Comparison of ENCODE assay signal across 9 mouse cellular contexts in the genomic region with DNA sequence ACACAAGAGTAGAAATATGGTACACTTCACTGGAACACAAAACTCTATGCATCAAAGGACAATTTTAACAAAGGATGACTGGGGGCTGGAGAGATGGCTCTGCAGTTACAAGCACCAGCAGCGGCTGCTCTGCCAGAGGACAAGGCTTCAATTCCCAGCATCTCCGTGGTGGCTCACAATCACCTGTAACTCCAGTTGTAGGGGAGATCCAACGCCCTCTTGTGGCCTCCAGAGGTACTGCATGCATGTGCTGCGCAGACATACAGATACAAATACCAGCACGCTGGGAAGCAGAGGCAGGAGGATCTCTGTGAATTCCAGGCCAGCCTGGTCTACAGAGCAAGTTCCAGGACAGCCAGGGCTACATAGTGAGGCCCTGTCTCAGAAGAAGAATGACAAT. TPM values are rescaled to one million over a fixed set of nuclear protein-coding genes. Genes with fewer than 3 reads are reported as not detected.
DNase-seq lines count a peak whose midpoint lies in the region; ATAC-seq and TF ChIP-seq lines count a peak whose summit lies in the region.
"Had no signal": no experiment of that assay in that cellular context is flagged by ENCODE, and none has a peak within 500 bp of the region (broad histone marks: within the 10 kb centered on the region; RNA-seq: fewer than 3 reads in every experiment).

No protein-coding gene starts in this region.

- no peaks in the 10 kb centered on the region for H3K9me3 ChIP-seq in forebrain, embryonic 12.5 days
- H3K9me3 ChIP-seq in forebrain, embryonic 14.5 days (replicated peaks; ENCODE audit: control insufficient read depth, low read length) = no peaks in the 10 kb centered on the region
- H3K9me3 ChIP-seq in liver, postnatal 0 days (ENCODE audit: low read length) = no peaks in the 10 kb centered on the region
- H3K9me3 ChIP-seq: limb, embryonic 13.5 days had no signal

- no peak for ATAC-seq in forebrain, embryonic 12.5 days (ENCODE audit: low FRiP score)
- ATAC-seq in forebrain, embryonic 14.5 days = no peak
- no peak for ATAC-seq in liver, postnatal 0 days

- H3K9ac ChIP-seq in forebrain, embryonic 12.5 days = no peak overlapping the region
- no peak overlapping the region for H3K9ac ChIP-seq in forebrain, embryonic 14.5 days (ENCODE audit: low read length)
- no peak overlapping the region for H3K9ac ChIP-seq in liver, postnatal 0 days (replicated peaks)
- H3K9ac ChIP-seq: limb, embryonic 13.5 days had no signal

- 58% methylated on average over 5 of the region's 5 CpGs for WGBS in forebrain, embryonic 12.5 days
- WGBS in forebrain, embryonic 14.5 days = 53% methylated on average over 5 of the region's 5 CpGs
- 69% methylated on average over 5 of the region's 5 CpGs for WGBS in thymus, adult 2 months
- WGBS in liver, postnatal 0 days (ENCODE audit: insufficient replicate concordance) = 66% methylated on average over 5 of the region's 5 CpGs

- no peak for TF ChIP-seq EP300 in liver, postnatal 0 days (IDR thresholded peaks at IDR 0.05; ENCODE audit: low read depth)

- H3K4me2 ChIP-seq in forebrain, embryonic 12.5 days = no peak overlapping the region
- H3K4me2 ChIP-seq in forebrain, embryonic 14.5 days (ENCODE audit: low read length) = no peak overlapping the region
- no peak overlapping the region for H3K4me2 ChIP-seq in liver, postnatal 0 days (ENCODE audit: low read depth, low read length)
- H3K4me2 ChIP-seq: limb, embryonic 13.5 days had no signal

- no peaks in the 10 kb centered on the region for H3K36me3 ChIP-seq in forebrain, embryonic 12.5 days (replicated peaks)
- no peaks in the 10 kb centered on the region for H3K36me3 ChIP-seq in forebrain, embryonic 14.5 days (ENCODE audit: control insufficient read depth, insufficient read depth, low read length)
- no peaks in the 10 kb centered on the region for H3K36me3 ChIP-seq in thymus, adult 2 months (ENCODE audit: control insufficient read depth, insufficient read depth, low read length)
- H3K36me3 ChIP-seq in liver, postnatal 0 days (replicated peaks; ENCODE audit: insufficient read depth, low read length) = 0 out of 2 replicates have a peak, but pooled peaks cover 3% of the 10 kb centered on the region

- H3K27me3 ChIP-seq in forebrain, embryonic 12.5 days = peaks cover 4% of the 10 kb centered on the region
- no peaks in the 10 kb centered on the region for H3K27me3 ChIP-seq in forebrain, embryonic 14.5 days (replicated peaks; ENCODE audit: control insufficient read depth, insufficient read depth, low read length)
- H3K27me3 ChIP-seq in thymus, adult 2 months (ENCODE audit: control insufficient read depth, insufficient read depth, low read length) = no peaks in the 10 kb centered on the region
- no peaks in the 10 kb centered on the region for H3K27me3 ChIP-seq in liver, postnatal 0 days (ENCODE audit: insufficient read depth, low read length)
- H3K27me3 ChIP-seq: limb, embryonic 13.5 days had no signal

- no peak for DNase-seq in forebrain, embryonic 14.5 days (ENCODE audit: low spot score)
- DNase-seq in thymus, adult 2 months = peak; percentile 22
- no peak for DNase-seq in thymus, adult 18-20 months
- DNase-seq in liver, postnatal 0 days = peak; percentile 57
- DNase-seq in thymus, postnatal 4 days = peak; percentile 60
- DNase-seq in left cerebral cortex, postnatal 10 days (ENCODE audit: extremely low spot score in 1 of 2, low spot score in 2 of 2) = no peak
- DNase-seq in layer of hippocampus, adult 9-11 months = no peak

- H3K27ac ChIP-seq in forebrain, embryonic 12.5 days = 0 out of 2 replicates have a peak overlapping the region, but pooled peaks have one; percentile 38
- no peak overlapping the region for H3K27ac ChIP-seq in forebrain, embryonic 14.5 days (ENCODE audit: low read depth, low read length)
- H3K27ac ChIP-seq in thymus, adult 2 months (ENCODE audit: control insufficient read depth, insufficient read depth, low read length) = no peak overlapping the region
- 0 out of 2 replicates have a peak overlapping the region, but pooled peaks have one; percentile 22 for H3K27ac ChIP-seq in liver, postnatal 0 days (ENCODE audit: low read depth)

- intact Hi-C loops in left cerebral cortex, postnatal 10 days (cut with DNase I) = no loop called here

- H3K4me3 ChIP-seq in forebrain, embryonic 12.5 days (replicated peaks) = no peak overlapping the region
- H3K4me3 ChIP-seq in forebrain, embryonic 14.5 days (ENCODE audit: low read depth, low read length) = no peak overlapping the region
- H3K4me3 ChIP-seq in thymus, adult 2 months (ENCODE audit: control insufficient read depth, insufficient read depth, low read length) = no peak overlapping the region
- no peak overlapping the region for H3K4me3 ChIP-seq in liver, postnatal 0 days (ENCODE audit: low read depth, low read length)
- H3K4me3 ChIP-seq: limb, embryonic 13.5 days had no signal

- no peak for TF ChIP-seq POLR2A in thymus, adult 2 months (IDR thresholded peaks at IDR 0.05; ENCODE audit: control insufficient read depth, extremely low read depth, insufficient read depth, low read length, poor library complexity)

- peak; percentile 88 for TF ChIP-seq CTCF in thymus, adult 2 months (IDR thresholded peaks at IDR 0.05; ENCODE audit: borderline replicate concordance, control insufficient read depth, extremely low read depth, insufficient read depth, low read length, poor library complexity)
- peak; percentile 94 for TF ChIP-seq CTCF in liver, postnatal 0 days (IDR thresholded peaks at IDR 0.05; ENCODE audit: low read depth)

- H3K4me1 ChIP-seq in forebrain, embryonic 12.5 days = 0 out of 2 replicates have a peak, but pooled peaks cover 6% of the 10 kb centered on the region
- H3K4me1 ChIP-seq in forebrain, embryonic 14.5 days (ENCODE audit: control insufficient read depth, insufficient read depth, low read length) = no peaks in the 10 kb centered on the region
- no peaks in the 10 kb centered on the region for H3K4me1 ChIP-seq in thymus, adult 2 months (replicated peaks; ENCODE audit: control insufficient read depth, insufficient read depth, low read length)
- peaks cover 18% of the 10 kb centered on the region for H3K4me1 ChIP-seq in liver, postnatal 0 days (ENCODE audit: insufficient read depth)

RNA-seq across cellular contexts. Expression of a gene that starts 6.7 kb away (rescaled TPM):
- 0.96 and 1.5 TPM in 2 replicates for polyA plus RNA-seq in forebrain, embryonic 12.5 days (2016; fragmentation: Nextera tagmentation; extraction: Ambion mirVana)
- 1.1 TPM in 2 replicates for polyA plus RNA-seq in forebrain, embryonic 14.5 days (2014; fragmentation: Nextera tagmentation; extraction: Ambion mirVana)
- 0.75 and 1.2 TPM in 2 replicates for polyA plus RNA-seq in thymus, adult 2 months (2012; rRNA removed)
- polyA plus RNA-seq in liver, postnatal 0 days (2015; fragmentation: Nextera tagmentation; extraction: Ambion mirVana) = 2.4 and 2.7 TPM in 2 replicates
- 1 to 10 TPM; 1.3 to 1.7 TPM for total RNA-seq in left cerebral cortex, postnatal 10 days (2021)

RNA-seq across cellular contexts. Expression of a gene that starts 9.1 kb away (rescaled TPM):
- 13.1 and 15.9 TPM in 2 replicates for polyA plus RNA-seq in forebrain, embryonic 12.5 days (2016; fragmentation: Nextera tagmentation; extraction: Ambion mirVana)
- 13.4 and 14.2 TPM in 2 replicates for polyA plus RNA-seq in forebrain, embryonic 14.5 days (2014; fragmentation: Nextera tagmentation; extraction: Ambion mirVana)
- polyA plus RNA-seq in thymus, adult 2 months (2012; rRNA removed) = 94.3 and 95.2 TPM in 2 replicates
- polyA plus RNA-seq in liver, postnatal 0 days (2015; fragmentation: Nextera tagmentation; extraction: Ambion mirVana) = 17.1 and 17.7 TPM in 2 replicates
- total RNA-seq in left cerebral cortex, postnatal 10 days (2021) = 1 to 10 TPM; 6.8 to 8.0 TPM

RNA-seq across cellular contexts. Expression of a gene that starts 45.9 kb away (rescaled TPM):
- polyA plus RNA-seq in forebrain, embryonic 12.5 days (2016; fragmentation: Nextera tagmentation; extraction: Ambion mirVana) = 284 and 305 TPM in 2 replicates
- polyA plus RNA-seq in forebrain, embryonic 14.5 days (2014; fragmentation: Nextera tagmentation; extraction: Ambion mirVana) = 128 and 152 TPM in 2 replicates
- polyA plus RNA-seq in thymus, adult 2 months (2012; rRNA removed) = 91.8 and 101 TPM in 2 replicates
- 47.8 and 62.4 TPM in 2 replicates for polyA plus RNA-seq in liver, postnatal 0 days (2015; fragmentation: Nextera tagmentation; extraction: Ambion mirVana)
- total RNA-seq in left cerebral cortex, postnatal 10 days (2021) = 100 to 1,000 TPM; 131 to 139 TPM

RNA-seq across cellular contexts. Expression of a gene that starts 52.9 kb away (rescaled TPM):
- polyA plus RNA-seq in forebrain, embryonic 12.5 days (2016; fragmentation: Nextera tagmentation; extraction: Ambion mirVana) = 42.8 and 48.5 TPM in 2 replicates
- polyA plus RNA-seq in forebrain, embryonic 14.5 days (2014; fragmentation: Nextera tagmentation; extraction: Ambion mirVana) = 22.2 and 25.1 TPM in 2 replicates
- 36.5 and 43.1 TPM in 2 replicates for polyA plus RNA-seq in thymus, adult 2 months (2012; rRNA removed)
- 11.3 and 12.1 TPM in 2 replicates for polyA plus RNA-seq in liver, postnatal 0 days (2015; fragmentation: Nextera tagmentation; extraction: Ambion mirVana)
- total RNA-seq in left cerebral cortex, postnatal 10 days (2021) = 10 to 100 TPM; 18.6 to 25.9 TPM

Comparison
In these comparisons a context has a peak if more than half of its experiments do, and no peak if none do; other contexts are left out.
1. H3K27ac ChIP-seq: peak in forebrain, embryonic 12.5 days (single experiment) and liver, postnatal 0 days (single experiment); none in forebrain, embryonic 14.5 days (single experiment) and thymus, adult 2 months (single experiment).
2. DNase-seq: peak in thymus, adult 2 months (single experiment), liver, postnatal 0 days (single experiment) and thymus, postnatal 4 days (single experiment); none in forebrain, embryonic 14.5 days (single experiment), thymus, adult 18-20 months (0 of 2), left cerebral cortex, postnatal 10 days (0 of 2) and layer of hippocampus, adult 9-11 months (single experiment).